Mouse (Mus musculus): Measurements from ENCODE around the gene Uvssa. TPM values are rescaled to one million over a fixed set of nuclear protein-coding genes. Genes with fewer than 3 reads are reported as not detected.

Gene Uvssa
- polyA plus RNA-seq (2012; rRNA removed) (11.0 and 11.5 TPM in 2 replicates), polyA plus RNA-seq (2014; fragmentation: Nextera tagmentation; extraction: Ambion mirVana) (10.0 and 11.7 TPM in 2 replicates)

DNA sequence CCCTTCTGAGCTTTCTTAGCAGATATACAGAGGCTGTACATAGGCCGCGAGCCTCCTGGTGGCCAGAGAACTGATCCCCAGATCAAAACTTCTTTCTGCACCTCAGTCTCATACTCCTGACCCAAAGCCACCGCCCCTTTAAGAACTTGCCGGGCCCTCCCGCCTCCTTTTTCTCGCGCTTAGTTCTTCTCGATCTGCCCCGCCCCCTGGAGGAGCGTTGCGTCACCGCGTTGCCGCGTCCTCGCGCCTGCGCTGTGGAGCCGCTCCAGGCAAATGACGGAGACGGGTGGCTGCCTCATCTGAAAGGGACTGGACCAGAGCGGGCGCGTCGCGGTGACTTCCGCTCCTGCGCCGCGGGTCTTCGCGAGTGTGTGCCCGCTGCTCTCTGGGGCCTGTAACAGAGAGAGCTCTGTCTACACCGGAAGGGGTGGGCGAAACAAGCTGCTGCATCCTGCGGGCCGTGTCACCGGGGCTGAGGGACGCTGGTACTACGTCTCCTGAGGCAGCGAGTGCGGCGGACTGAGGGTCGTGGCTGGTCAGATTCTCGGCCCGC, at the start of gene Uvssa:
TSS of gene Uvssa (plus strand) at position 248 of the 553 bp plus-strand sequence.
- H3K4me3 ChIP-seq (replicated peaks; ENCODE audit: low read length): peak within 1 kb of the TSS; percentile 72
- H3K9me3 ChIP-seq (ENCODE audit: control insufficient read depth, low read length): no peaks in the 10 kb centered on the region
- DNase-seq (ENCODE audit: low spot score) (peak; percentile 98), ATAC-seq (ENCODE audit: low FRiP score, low read depth) (peak; percentile 94)
- no peaks in the 10 kb centered on the region for H3K27me3 ChIP-seq (ENCODE audit: control insufficient read depth, insufficient read depth, low read length)
- TF ChIP-seq POLR2A (IDR thresholded peaks at IDR 0.05; ENCODE audit: borderline replicate concordance, extremely low read depth, insufficient read depth, insufficient read length): peak; percentile 88; the same call in 1 of the 2 replicates
- peaks cover 15% of the 10 kb centered on the region for H3K4me1 ChIP-seq (ENCODE audit: control insufficient read depth, insufficient read depth, low read length)
- peak within 1 kb of the TSS; percentile 94 for H3K27ac ChIP-seq (replicated peaks; ENCODE audit: low read depth, low read length)
- H3K36me3 ChIP-seq (ENCODE audit: control insufficient read depth, insufficient read depth, low read length): peaks cover 22% of the 10 kb centered on the region
- H3K9ac ChIP-seq (ENCODE audit: low read depth, low read length, severe bottlenecking): peak within 1 kb of the TSS; percentile 86
- under 1% methylated on average over 46 of the region's 46 CpGs for WGBS
- H3K4me2 ChIP-seq (replicated peaks; ENCODE audit: low read depth, low read length, severe bottlenecking): peak within 1 kb of the TSS; percentile 88

DNA sequence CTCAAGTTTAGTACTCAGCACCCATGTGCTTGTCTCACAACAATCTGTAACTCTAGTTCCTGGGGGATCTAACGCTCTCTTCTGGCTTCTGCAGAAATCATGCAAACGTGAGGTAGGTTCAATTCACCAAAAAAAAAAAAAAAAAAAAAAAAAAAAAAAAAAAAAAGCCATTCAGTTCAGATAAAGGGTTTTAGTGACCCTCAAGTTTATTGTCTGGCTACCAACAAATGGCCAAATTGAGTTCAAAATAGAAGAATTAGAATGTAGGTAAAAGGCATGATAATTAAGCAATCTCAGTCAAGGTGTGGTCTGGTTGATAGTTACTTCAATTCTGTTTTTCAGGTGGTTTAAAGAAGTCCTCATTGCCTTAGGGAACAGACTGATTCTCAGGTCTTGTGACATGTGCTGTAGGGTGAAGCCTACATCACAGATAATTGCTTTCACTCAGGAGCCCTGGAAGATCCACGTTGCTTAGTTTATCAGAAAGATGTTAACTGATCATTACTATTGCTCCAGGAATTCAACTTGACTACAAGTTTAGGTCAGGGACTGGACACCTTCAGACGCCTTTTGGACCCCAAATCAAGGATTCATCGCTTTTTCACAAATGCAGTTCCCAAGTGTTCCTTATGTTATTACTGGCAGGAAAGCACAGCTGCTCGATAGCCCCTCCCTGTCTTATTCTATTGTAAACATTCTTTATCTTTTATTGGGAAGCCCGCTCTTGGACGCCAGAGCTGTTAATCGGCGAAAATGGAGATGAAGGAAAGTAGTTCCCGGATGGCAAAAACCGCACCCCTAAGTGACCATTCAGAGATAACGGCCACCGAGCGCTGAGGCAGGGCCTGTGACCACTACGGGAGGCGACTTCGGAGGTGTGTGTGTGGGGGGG, 43.7 kb upstream of the Uvssa start:
- peak overlapping the region; percentile 94 for H3K9ac ChIP-seq (ENCODE audit: low read depth, low read length, severe bottlenecking)
- peak overlapping the region; percentile 91 for H3K4me3 ChIP-seq (replicated peaks; ENCODE audit: low read length)
- WGBS: 23% methylated on average over 18 of the region's 18 CpGs
- H3K9me3 ChIP-seq (ENCODE audit: control insufficient read depth, low read length): no peaks in the 10 kb centered on the region
- peak overlapping the region; percentile 72 for H3K27ac ChIP-seq (replicated peaks; ENCODE audit: low read depth, low read length)
- DNase-seq (ENCODE audit: low spot score) (peak; percentile 17), ATAC-seq (ENCODE audit: low FRiP score, low read depth) (peak; percentile 17)
- TF ChIP-seq POLR2A (IDR thresholded peaks at IDR 0.05; ENCODE audit: borderline replicate concordance, extremely low read depth, insufficient read depth, insufficient read length): no peak
- peak overlapping the region; percentile 59 for H3K4me2 ChIP-seq (replicated peaks; ENCODE audit: low read depth, low read length, severe bottlenecking)
- peaks cover 4% of the 10 kb centered on the region; the same call in 1 of the 2 replicates for H3K36me3 ChIP-seq (ENCODE audit: control insufficient read depth, insufficient read depth, low read length)
- no peaks in the 10 kb centered on the region for H3K27me3 ChIP-seq (ENCODE audit: control insufficient read depth, insufficient read depth, low read length)
- H3K4me1 ChIP-seq (ENCODE audit: control insufficient read depth, insufficient read depth, low read length): peaks cover 7% of the 10 kb centered on the region

DNA sequence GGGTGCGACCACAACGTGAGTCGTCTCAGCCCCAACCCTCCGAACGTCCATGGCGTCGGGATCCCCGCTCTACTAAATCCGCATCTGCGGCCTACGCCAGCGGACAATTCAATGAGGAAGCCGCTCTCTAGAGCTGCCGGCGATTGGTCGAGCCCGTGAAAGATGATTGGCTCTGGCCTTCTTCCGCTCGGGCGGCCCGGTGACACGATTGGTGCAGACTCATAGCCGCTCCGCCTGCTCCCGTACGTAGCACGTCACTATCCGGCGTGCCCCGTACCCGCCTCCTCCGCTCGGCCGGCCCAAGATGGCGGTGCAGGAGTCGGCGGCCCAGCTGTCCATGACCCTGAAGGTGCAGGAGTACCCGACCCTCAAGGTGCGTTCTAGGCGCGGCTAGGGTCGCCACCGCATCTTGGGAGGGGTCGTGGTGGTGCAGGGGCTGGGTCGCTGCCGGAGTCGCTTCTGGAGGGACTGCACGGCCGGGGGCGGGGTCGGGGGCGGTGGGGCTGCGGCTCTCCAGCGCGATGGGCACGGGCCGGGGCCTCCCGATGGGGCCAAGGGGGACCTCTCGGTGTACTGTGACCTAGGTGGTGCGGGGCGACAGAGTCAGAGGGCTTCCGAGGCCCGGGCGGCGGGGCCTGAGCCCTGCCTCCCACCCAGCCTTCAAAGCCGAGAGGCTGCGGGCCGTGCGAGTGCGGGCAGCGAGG, 42.9 kb upstream of the Uvssa start, which contains the start of gene Maea:
TSS of gene Maea (plus strand) at position 237 of the 704 bp plus-strand sequence.
- peaks cover 9% of the 10 kb centered on the region; the same call in 1 of the 2 replicates for H3K36me3 ChIP-seq (ENCODE audit: control insufficient read depth, insufficient read depth, low read length)
- peaks cover 7% of the 10 kb centered on the region for H3K4me1 ChIP-seq (ENCODE audit: control insufficient read depth, insufficient read depth, low read length)
- ATAC-seq (ENCODE audit: low FRiP score, low read depth): peak; percentile 100
- H3K4me3 ChIP-seq (replicated peaks; ENCODE audit: low read length): peak within 1 kb of the TSS; percentile 91
- peak within 1 kb of the TSS; percentile 94 for H3K9ac ChIP-seq (ENCODE audit: low read depth, low read length, severe bottlenecking)
- WGBS: 2% methylated on average over 51 of the region's 71 CpGs
- H3K27ac ChIP-seq (replicated peaks; ENCODE audit: low read depth, low read length): peak within 1 kb of the TSS; percentile 72
- DNase-seq (ENCODE audit: low spot score): peak; percentile 98
- no peaks in the 10 kb centered on the region for H3K27me3 ChIP-seq (ENCODE audit: control insufficient read depth, insufficient read depth, low read length)
- peak; percentile 58; the same call in 1 of the 2 replicates for TF ChIP-seq POLR2A (IDR thresholded peaks at IDR 0.05; ENCODE audit: borderline replicate concordance, extremely low read depth, insufficient read depth, insufficient read length)
- peak within 1 kb of the TSS; percentile 69 for H3K4me2 ChIP-seq (replicated peaks; ENCODE audit: low read depth, low read length, severe bottlenecking)
- no peaks in the 10 kb centered on the region for H3K9me3 ChIP-seq (ENCODE audit: control insufficient read depth, low read length)

DNA sequence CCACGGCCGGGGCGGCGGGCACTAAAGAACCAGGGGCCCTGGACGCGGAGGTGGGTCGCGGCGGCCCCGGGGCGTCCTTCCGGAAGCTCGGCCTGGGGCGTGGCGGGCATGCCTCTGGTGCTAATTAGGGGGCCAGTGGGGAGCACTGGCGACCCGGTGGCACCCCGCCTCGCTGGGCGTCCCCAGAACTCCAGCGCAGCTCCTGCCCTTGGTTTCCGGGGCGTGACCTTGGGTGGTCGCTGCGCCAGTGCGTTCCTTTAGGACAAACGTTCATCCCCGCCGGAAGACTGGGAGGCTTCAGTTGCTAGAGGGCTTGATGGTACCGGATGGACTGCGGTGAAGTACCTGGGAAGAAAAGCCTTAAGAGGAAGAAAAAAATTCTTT, 42.4 kb upstream of the Uvssa start:
- no peak for ATAC-seq (ENCODE audit: low FRiP score, low read depth)
- H3K9me3 ChIP-seq (ENCODE audit: control insufficient read depth, low read length): no peaks in the 10 kb centered on the region

More for the DNA sequence above, 42.4 kb upstream of the Uvssa start:
- peak overlapping the region; percentile 69 for H3K4me2 ChIP-seq (replicated peaks; ENCODE audit: low read depth, low read length, severe bottlenecking)
- peak overlapping the region; percentile 45; the same call in 1 of the 2 replicates for H3K27ac ChIP-seq (replicated peaks; ENCODE audit: low read depth, low read length)
- peak overlapping the region; percentile 91 for H3K4me3 ChIP-seq (replicated peaks; ENCODE audit: low read length)
- WGBS: under 1% methylated on average over 27 of the region's 31 CpGs
- no peak for TF ChIP-seq POLR2A (IDR thresholded peaks at IDR 0.05; ENCODE audit: borderline replicate concordance, extremely low read depth, insufficient read depth, insufficient read length)
- DNase-seq (ENCODE audit: low spot score): peak; percentile 9
- peaks cover 9% of the 10 kb centered on the region; the same call in 1 of the 2 replicates for H3K36me3 ChIP-seq (ENCODE audit: control insufficient read depth, insufficient read depth, low read length)
- peak overlapping the region; percentile 94 for H3K9ac ChIP-seq (ENCODE audit: low read depth, low read length, severe bottlenecking)
- H3K27me3 ChIP-seq (ENCODE audit: control insufficient read depth, insufficient read depth, low read length): no peaks in the 10 kb centered on the region
- H3K4me1 ChIP-seq (ENCODE audit: control insufficient read depth, insufficient read depth, low read length): peaks cover 7% of the 10 kb centered on the region

All from limb, embryonic 14.5 days (tissue).